Mouse (Mus musculus) brain, embryonic 14.5 days (tissue): ENCODE measurements at regions not wholly inside any gene's neighbourhood (a gene's known extent, or its start where the extent isn't known, plus 50 kb on each side); places are given as distances from the start of the nearest gene placed in this dataset.

Experiments
- CTCF ChIP-seq: fragments of 200-500 bp; IDR thresholded peaks from 2 replicates; pipeline ENCODE4 v1.5.1; 2012; ENCODE audit warnings: inconsistent platforms, mild to moderate bottlenecking, moderate library complexity, borderline replicate concordance; ENCODE audit not compliant: insufficient read depth, insufficient read length; ENCODE audit errors: extremely low read depth
- POLR2A ChIP-seq: fragments of 200-500 bp; IDR thresholded peaks from 2 replicates; pipeline ENCODE4 v1.6.1; 2012; ENCODE audit warnings: mild to moderate bottlenecking, inconsistent platforms, borderline replicate concordance; ENCODE audit not compliant: poor library complexity, insufficient read depth, insufficient read length, severe bottlenecking; ENCODE audit errors: extremely low read depth

DNA sequence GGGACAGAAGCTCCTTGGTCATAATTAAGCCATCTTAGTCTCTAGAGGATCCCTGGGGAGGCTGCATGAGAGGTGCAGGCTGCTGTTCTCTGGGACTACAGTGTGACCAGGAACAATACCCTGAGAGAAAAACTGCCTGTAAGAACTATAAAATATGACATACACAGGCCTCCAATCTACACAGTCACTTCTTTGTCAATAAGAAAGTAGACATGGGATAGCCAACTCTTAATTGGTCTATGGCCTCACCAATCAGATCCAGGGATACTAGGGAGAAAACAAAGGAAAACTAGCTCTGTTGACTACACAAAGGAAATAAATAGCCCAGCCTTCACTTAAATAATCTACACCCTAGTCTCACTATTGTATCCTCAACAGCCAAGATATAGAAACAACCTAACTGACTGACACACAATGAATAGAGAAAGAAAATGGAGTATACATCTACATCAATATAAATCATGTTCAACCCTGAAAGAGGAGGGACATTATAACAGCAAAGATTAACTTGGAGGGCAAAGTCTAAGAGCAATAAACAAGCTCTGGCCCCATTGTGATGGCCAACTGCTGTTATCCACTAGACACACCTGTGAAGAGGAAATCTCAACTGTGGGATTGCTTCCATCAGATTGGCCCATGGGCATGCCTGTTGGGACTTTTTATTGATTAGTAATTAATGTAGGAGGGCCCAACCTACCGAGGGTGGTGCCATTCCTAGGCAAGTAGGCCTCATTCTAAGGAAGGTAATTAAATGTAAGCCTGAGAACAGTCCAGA is 166.6 kb upstream of the Mgmt start:
- TF ChIP-seq POLR2A (no peak), CTCF (no peak)
